Mouse (Mus musculus) CD4-positive helper T cell, adult 2 months (primary cell): ENCODE measurements around the gene Vmn1r196.
"Not testable (repeated sequence)": the region's sequence is repeated elsewhere in the genome, so short reads cannot be mapped to it uniquely, and the experiment has no call there.

Source experiments
- DNase-seq: peaks from one replicate; pipeline ENCODE4 v3.0.0-alpha.2; 2012; ENCODE audit warnings: low read depth, missing footprints, low spot score

Gene Vmn1r196

DNA sequence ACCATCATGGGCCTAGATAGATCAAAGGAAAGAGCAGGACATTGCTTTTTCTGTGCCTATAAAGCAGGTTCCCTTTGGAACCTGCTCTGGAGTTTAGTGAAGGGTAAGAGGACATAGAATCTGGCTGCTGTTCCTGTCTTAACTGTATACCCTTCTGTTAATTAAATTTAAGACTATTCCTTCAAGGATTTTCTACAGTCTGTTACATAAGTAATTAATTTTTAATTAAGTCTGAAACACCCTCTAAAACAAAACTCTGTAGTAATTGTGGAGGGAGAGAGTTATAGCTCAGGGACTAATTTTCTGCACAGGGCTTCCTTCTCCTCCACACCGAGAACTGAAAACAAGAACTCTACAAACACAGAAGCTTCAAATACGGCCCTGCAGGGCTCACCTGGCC is at the start of gene Vmn1r196:
TSS of gene Vmn1r196 (plus strand) at position 301 of the 400 bp plus-strand sequence.
- DNase-seq, result no peak

DNA sequence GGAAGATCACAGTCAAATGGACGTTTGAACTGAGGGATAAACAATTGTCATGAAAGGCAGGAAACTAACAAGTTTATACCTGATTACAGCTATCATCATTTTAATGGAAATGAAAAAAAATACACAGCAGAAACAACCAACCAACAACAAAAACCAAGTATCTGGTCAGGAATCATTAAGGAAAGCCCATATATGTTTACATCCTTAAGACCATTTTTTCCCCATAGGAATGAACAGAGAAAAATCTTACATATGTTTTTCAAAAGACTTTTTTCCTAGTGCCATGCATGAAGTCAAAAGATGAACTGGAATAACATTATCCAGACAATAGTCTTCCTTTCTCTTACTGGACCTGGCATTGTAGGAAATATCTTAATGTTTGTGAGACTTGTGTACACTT is 45.8 kb upstream of the Vmn1r196 start, which contains the start of gene Vmn1r194:
TSS of gene Vmn1r194 (plus strand) at position 301 of the 400 bp plus-strand sequence.
- DNase-seq, result no peak

DNA sequence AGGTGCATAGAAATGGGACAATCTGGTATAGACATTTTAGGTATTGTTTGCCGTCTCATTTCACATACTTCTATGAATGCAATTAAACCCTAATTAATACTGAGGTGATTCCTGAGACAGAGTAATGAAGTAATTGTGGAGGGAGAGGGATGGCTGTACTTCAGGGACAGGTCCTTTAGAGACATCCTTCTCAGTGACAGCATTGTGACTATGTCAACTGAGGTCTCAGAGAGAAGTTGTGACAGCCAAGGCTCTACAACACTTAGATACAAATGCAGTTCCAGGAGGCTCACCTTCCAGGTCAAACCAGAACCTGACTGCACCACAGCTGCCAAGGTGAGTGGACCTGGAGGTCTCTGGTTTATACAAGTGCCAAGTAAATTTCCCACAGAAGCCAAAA is 19.5 kb upstream of the Vmn1r196 start, which contains the start of gene Vmn1r195:
TSS of gene Vmn1r195 (plus strand) at position 301 of the 400 bp plus-strand sequence.
- not testable (repeated sequence) for DNase-seq

DNA sequence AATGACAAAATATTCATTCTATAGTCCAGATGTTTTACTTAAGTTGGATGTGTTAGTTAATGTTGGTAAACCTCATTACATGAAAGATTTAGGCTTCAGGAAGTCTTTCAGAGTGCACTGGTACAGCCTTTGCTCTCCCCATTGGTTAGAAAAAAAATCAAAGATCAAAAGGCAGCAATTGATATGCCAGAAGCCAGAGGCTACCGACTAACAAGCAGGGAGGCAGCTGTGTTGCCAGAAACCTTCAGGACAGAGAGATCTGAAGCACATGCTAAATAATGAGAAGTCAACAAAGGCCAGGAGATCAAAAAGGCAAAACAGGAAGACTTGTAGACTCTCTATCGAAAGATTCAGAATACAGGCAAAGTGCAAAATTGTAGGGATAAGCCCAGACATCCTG is 18.0 kb upstream of the Vmn1r196 start:
- no peak for DNase-seq

GRCm38 (mm10) chr13:22284578-22284977 is 5.1 kb upstream of the Vmn1r196 start:
- no peak for DNase-seq

DNA sequence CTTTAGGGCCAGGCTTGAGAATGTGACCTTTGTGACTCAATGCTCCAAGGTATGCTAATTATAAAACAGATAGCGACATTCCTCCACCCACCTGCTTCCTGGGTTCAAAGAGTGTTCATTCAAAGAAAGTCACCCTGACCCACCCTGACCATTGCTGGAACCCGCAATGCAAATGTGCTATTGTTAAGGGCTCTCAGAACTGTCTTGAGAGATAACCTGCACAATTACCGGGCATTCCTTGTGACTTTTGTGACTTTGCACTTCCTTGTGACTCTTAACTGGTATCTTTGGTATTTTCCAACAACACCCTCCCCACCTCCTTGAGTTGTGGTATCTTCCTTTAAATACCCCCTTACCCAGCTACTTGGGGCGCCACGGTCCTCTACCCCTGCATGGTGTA is 18.4 kb downstream of the Vmn1r196 start:
- not testable (repeated sequence) for DNase-seq

- DNase-seq, result no peak
Measured at GRCm38 (mm10) chr13:22315361-22315760, 25.6 kb downstream of the Vmn1r196 start.

DNA sequence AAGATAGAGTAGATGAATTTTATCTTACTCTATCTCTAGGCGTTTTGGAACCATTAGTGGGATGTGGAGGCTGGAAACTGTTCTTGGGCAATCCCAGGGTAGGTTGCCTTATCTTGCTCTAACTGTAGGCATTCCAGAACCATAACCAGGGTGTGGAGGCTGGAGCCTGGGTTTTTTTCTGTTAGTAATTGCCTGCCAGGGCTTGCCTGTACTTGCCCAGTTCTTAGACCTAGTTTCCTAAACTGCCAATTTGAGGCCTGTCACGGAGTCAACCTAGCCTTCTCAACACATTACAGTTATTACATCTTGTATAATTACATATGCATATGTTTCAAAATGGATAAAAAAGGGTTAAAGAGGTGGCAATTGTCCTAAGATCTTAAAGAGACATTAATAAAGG is 27.6 kb downstream of the Vmn1r196 start:
- no peak for DNase-seq

GRCm38 (mm10) chr13:22320091-22320490 is 30.4 kb downstream of the Vmn1r196 start:
- DNase-seq, result no peak

GRCm38 (mm10) chr13:22324289-22324688 is 34.6 kb downstream of the Vmn1r196 start, which contains the start of gene Vmn1r197:
Gene Vmn1r197 (plus strand): TSS chr13:22324589.
- no peak for DNase-seq

GRCm38 (mm10) chr13:22333269-22333668 is 43.5 kb downstream of the Vmn1r196 start:
- no peak for DNase-seq

GRCm38 (mm10) chr13:22335565-22335964 is 45.8 kb downstream of the Vmn1r196 start:
- no peak for DNase-seq
